Mouse (Mus musculus): ENCODE results near the gene Rhox4e. TPM values are rescaled to one million over a fixed set of nuclear protein-coding genes. Genes with fewer than 3 reads are reported as not detected.
"Not testable (repeated sequence)": the region's sequence is repeated elsewhere in the genome, so short reads cannot be mapped to it uniquely, and the experiment has no call there.

The Rhox4e gene
- polyA plus RNA-seq (2016; fragmentation: Nextera tagmentation; extraction: Ambion mirVana): not detected in 2 replicates

- not testable (repeated sequence) for H3K4me1 ChIP-seq; H3K27me3 ChIP-seq; H3K36me3 ChIP-seq; H3K4me2 ChIP-seq (replicated peaks); ATAC-seq (ENCODE audit: low FRiP score, low read depth); H3K4me3 ChIP-seq; H3K27ac ChIP-seq (replicated peaks); H3K9me3 ChIP-seq; H3K9ac ChIP-seq (replicated peaks)
- 98% methylated on average over 8 of the region's 18 CpGs for whole genome bisulfite sequencing
Observed at GRCm38 (mm10) chrX:37557112-37557511, at the start of gene Rhox4e. Gene Rhox4e, plus strand, starts transcription at chrX:37557412.

- not testable (repeated sequence) for H3K27ac ChIP-seq (replicated peaks); ATAC-seq (ENCODE audit: low FRiP score, low read depth); H3K36me3 ChIP-seq; H3K9ac ChIP-seq (replicated peaks); H3K27me3 ChIP-seq; H3K4me1 ChIP-seq; H3K4me2 ChIP-seq (replicated peaks); H3K4me3 ChIP-seq; H3K9me3 ChIP-seq
- 96% methylated on average over 16 of the region's 18 CpGs for WGBS
Observed at GRCm38 (mm10) chrX:37514059-37514458, 43.2 kb upstream of the Rhox4e start, which contains the start of gene Rhox4d. Gene Rhox4d, plus strand, starts transcription at chrX:37514359.

GRCm38 (mm10) chrX:37530152-37530551 is 27.1 kb upstream of the Rhox4e start, which contains the start of gene Rhox2e:
Gene Rhox2e, plus strand, starts transcription at chrX:37530452.
- 97% methylated on average over 2 of the region's 8 CpGs for WGBS
- H3K27me3 ChIP-seq: not testable (repeated sequence)

GRCm38 (mm10) chrX:37541719-37542118 is 15.5 kb upstream of the Rhox4e start, which contains the start of gene Rhox3e:
Gene Rhox3e, plus strand, starts transcription at chrX:37542019.
- no CpG with 5 or more reads among the region's 4 CpGs for WGBS

More at GRCm38 (mm10) chrX:37530152-37530551, 27.1 kb upstream of the Rhox4e start, which contains the start of gene Rhox2e:
- not testable (repeated sequence) for H3K36me3 ChIP-seq; H3K27ac ChIP-seq (replicated peaks); H3K9ac ChIP-seq (replicated peaks); H3K9me3 ChIP-seq; H3K4me1 ChIP-seq; ATAC-seq (ENCODE audit: low FRiP score, low read depth); H3K4me3 ChIP-seq; H3K4me2 ChIP-seq (replicated peaks)

GRCm38 (mm10) chrX:37571105-37571504 is 13.9 kb downstream of the Rhox4e start, which contains the start of gene Rhox2f:
Gene Rhox2f, plus strand, starts transcription at chrX:37571405.
- not testable (repeated sequence) for H3K36me3 ChIP-seq; H3K4me1 ChIP-seq; H3K4me3 ChIP-seq; H3K4me2 ChIP-seq (replicated peaks); H3K27me3 ChIP-seq; H3K9me3 ChIP-seq; H3K9ac ChIP-seq (replicated peaks); ATAC-seq (ENCODE audit: low FRiP score, low read depth); H3K27ac ChIP-seq (replicated peaks)
- WGBS: 89% methylated on average over 8 of the region's 8 CpGs

More at GRCm38 (mm10) chrX:37541719-37542118, 15.5 kb upstream of the Rhox4e start, which contains the start of gene Rhox3e:
- not testable (repeated sequence) for H3K27ac ChIP-seq (replicated peaks); H3K4me1 ChIP-seq; H3K36me3 ChIP-seq; H3K27me3 ChIP-seq; H3K4me2 ChIP-seq (replicated peaks); H3K4me3 ChIP-seq; ATAC-seq (ENCODE audit: low FRiP score, low read depth); H3K9me3 ChIP-seq; H3K9ac ChIP-seq (replicated peaks)

- not testable (repeated sequence) for H3K9me3 ChIP-seq; H3K9ac ChIP-seq (replicated peaks); H3K4me2 ChIP-seq (replicated peaks)
Observed at GRCm38 (mm10) chrX:37572638-37573037, 15.4 kb downstream of the Rhox4e start.

GRCm38 (mm10) chrX:37580692-37581091 is 23.5 kb downstream of the Rhox4e start, which contains the start of gene Rhox3f:
Gene Rhox3f, plus strand, starts transcription at chrX:37580992.
- H3K4me3 ChIP-seq: not testable (repeated sequence)

More at GRCm38 (mm10) chrX:37572638-37573037, 15.4 kb downstream of the Rhox4e start:
- not testable (repeated sequence) for ATAC-seq (ENCODE audit: low FRiP score, low read depth); H3K4me1 ChIP-seq; H3K27me3 ChIP-seq; H3K27ac ChIP-seq (replicated peaks); H3K36me3 ChIP-seq; H3K4me3 ChIP-seq
- 75% methylated on average over 2 of the region's 2 CpGs for WGBS

GRCm38 (mm10) chrX:37607604-37608003 is 50.4 kb downstream of the Rhox4e start, which contains the start of gene Rhox4f:
Gene Rhox4f, minus strand, starts transcription at chrX:37607704.
- H3K4me2 ChIP-seq (replicated peaks); H3K36me3 ChIP-seq; H3K9me3 ChIP-seq; H3K27ac ChIP-seq (replicated peaks); ATAC-seq (ENCODE audit: low FRiP score, low read depth); H3K9ac ChIP-seq (replicated peaks); H3K4me1 ChIP-seq; H3K27me3 ChIP-seq; H3K4me3 ChIP-seq: not testable (repeated sequence)
- 93% methylated on average over 18 of the region's 19 CpGs for WGBS

More at GRCm38 (mm10) chrX:37580692-37581091, 23.5 kb downstream of the Rhox4e start, which contains the start of gene Rhox3f:
- not testable (repeated sequence) for H3K9ac ChIP-seq (replicated peaks); H3K4me1 ChIP-seq; H3K9me3 ChIP-seq; ATAC-seq (ENCODE audit: low FRiP score, low read depth); H3K27ac ChIP-seq (replicated peaks); H3K4me2 ChIP-seq (replicated peaks); H3K27me3 ChIP-seq; H3K36me3 ChIP-seq

Other genes starting within 250 kb of the Rhox4e start
- gene Rhox3a2, start 177.4 kb upstream of the Rhox4e start, polyA plus RNA-seq (2016; fragmentation: Nextera tagmentation; extraction: Ambion mirVana): not detected in 2 replicates
- gene Rhox4a2, start 166.6 kb upstream of the Rhox4e start, polyA plus RNA-seq (2016; fragmentation: Nextera tagmentation; extraction: Ambion mirVana): 0.56 TPM in 1 of 2 replicates, not detected in the other
- gene Rhox2b, start 145.3 kb upstream of the Rhox4e start, polyA plus RNA-seq (2016; fragmentation: Nextera tagmentation; extraction: Ambion mirVana): 0.43 TPM in 1 of 2 replicates, not detected in the other
- gene Rhox4b, start 124.9 kb upstream of the Rhox4e start, polyA plus RNA-seq (2016; fragmentation: Nextera tagmentation; extraction: Ambion mirVana): 0.24 TPM in 1 of 2 replicates, not detected in the other
- 1.7 and 3.0 TPM in 2 replicates for gene Rhox2c, start 103.7 kb upstream of the Rhox4e start, polyA plus RNA-seq (2016; fragmentation: Nextera tagmentation; extraction: Ambion mirVana)
- not detected in 2 replicates for gene Rhox3c, start 98.8 kb upstream of the Rhox4e start, polyA plus RNA-seq (2016; fragmentation: Nextera tagmentation; extraction: Ambion mirVana)
- gene Rhox4c, start 77.1 kb upstream of the Rhox4e start, polyA plus RNA-seq (2016; fragmentation: Nextera tagmentation; extraction: Ambion mirVana): not detected in 2 replicates
- gene Rhox2d, start 64.0 kb upstream of the Rhox4e start, polyA plus RNA-seq (2016; fragmentation: Nextera tagmentation; extraction: Ambion mirVana): not detected in 2 replicates
- gene Rhox4d, start 43.1 kb upstream of the Rhox4e start, polyA plus RNA-seq (2016; fragmentation: Nextera tagmentation; extraction: Ambion mirVana): not detected in 2 replicates
- 0.48 TPM in 1 of 2 replicates, not detected in the other for gene Rhox2e, start 27.0 kb upstream of the Rhox4e start, polyA plus RNA-seq (2016; fragmentation: Nextera tagmentation; extraction: Ambion mirVana)
- not detected in 2 replicates for gene Rhox3e, start 15.4 kb upstream of the Rhox4e start, polyA plus RNA-seq (2016; fragmentation: Nextera tagmentation; extraction: Ambion mirVana)
- 0.39 TPM in 1 of 2 replicates, not detected in the other for gene Rhox2f, start 14.0 kb downstream of the Rhox4e start, polyA plus RNA-seq (2016; fragmentation: Nextera tagmentation; extraction: Ambion mirVana)
- not detected in 2 replicates for gene Rhox3f, start 23.6 kb downstream of the Rhox4e start, polyA plus RNA-seq (2016; fragmentation: Nextera tagmentation; extraction: Ambion mirVana)
- gene Rhox4f, start 50.3 kb downstream of the Rhox4e start, polyA plus RNA-seq (2016; fragmentation: Nextera tagmentation; extraction: Ambion mirVana): not detected in 2 replicates
- gene Rhox3g, start 71.2 kb downstream of the Rhox4e start, polyA plus RNA-seq (2016; fragmentation: Nextera tagmentation; extraction: Ambion mirVana): not detected in 2 replicates
- not detected in 2 replicates for gene Rhox2g, start 86.1 kb downstream of the Rhox4e start, polyA plus RNA-seq (2016; fragmentation: Nextera tagmentation; extraction: Ambion mirVana)
- not detected in 2 replicates for gene Rhox4g, start 93.9 kb downstream of the Rhox4e start, polyA plus RNA-seq (2016; fragmentation: Nextera tagmentation; extraction: Ambion mirVana)
- not detected in 2 replicates for gene Rhox3h, start 111.4 kb downstream of the Rhox4e start, polyA plus RNA-seq (2016; fragmentation: Nextera tagmentation; extraction: Ambion mirVana)
- not detected in 2 replicates for gene Rhox2h, start 115.9 kb downstream of the Rhox4e start, polyA plus RNA-seq (2016; fragmentation: Nextera tagmentation; extraction: Ambion mirVana)
- gene Rhox5, start 247.4 kb downstream of the Rhox4e start, polyA plus RNA-seq (2016; fragmentation: Nextera tagmentation; extraction: Ambion mirVana): 1.1 and 1.3 TPM in 2 replicates